In genomic region chr11:81806905-81807659, GRCm38 (mm10) we compare ENCODE assay signal across 28 mouse cellular contexts. TPM values are rescaled to one million over a fixed set of nuclear protein-coding genes. Genes with fewer than 3 reads are reported as not detected.
DNase-seq lines count a peak whose midpoint lies in the region; ATAC-seq and TF ChIP-seq lines count a peak whose summit lies in the region.
"Had no signal": no experiment of that assay in that cellular context is flagged by ENCODE, and none has a peak within 500 bp of the region (broad histone marks: within the 10 kb centered on the region; RNA-seq: fewer than 3 reads in every experiment).

No protein-coding gene starts in this region.

- 64% methylated on average over 11 of the region's 11 CpGs for WGBS in liver, postnatal 0 days (ENCODE audit: insufficient replicate concordance)
- WGBS in liver, embryonic 12.5 days (ENCODE audit: insufficient replicate concordance): 56% methylated on average over 11 of the region's 11 CpGs
- 84% methylated on average over 11 of the region's 11 CpGs for WGBS in kidney, embryonic 14.5 days

- H3K36me3 ChIP-seq in liver, postnatal 0 days (replicated peaks; ENCODE audit: insufficient read depth, low read length): no peaks in the 10 kb centered on the region
- no peaks in the 10 kb centered on the region for H3K36me3 ChIP-seq in liver, embryonic 12.5 days
- H3K36me3 ChIP-seq in kidney, embryonic 14.5 days (ENCODE audit: control insufficient read depth, insufficient read depth, low read length): no peaks in the 10 kb centered on the region
- H3K36me3 ChIP-seq: heart, embryonic 12.5 days; limb, embryonic 15.5 days; liver, embryonic 15.5 days had no signal

- TF ChIP-seq CTCF in liver, postnatal 0 days (IDR thresholded peaks at IDR 0.05; ENCODE audit: low read depth): no peak

- H3K4me1 ChIP-seq in liver, postnatal 0 days (ENCODE audit: insufficient read depth): no peaks in the 10 kb centered on the region
- no peaks in the 10 kb centered on the region for H3K4me1 ChIP-seq in liver, embryonic 12.5 days
- H3K4me1 ChIP-seq in kidney, embryonic 14.5 days (ENCODE audit: control insufficient read depth, insufficient read depth, low read length): no peaks in the 10 kb centered on the region
- H3K4me1 ChIP-seq: limb, embryonic 15.5 days; liver, embryonic 15.5 days had no signal

- no peak for TF ChIP-seq EP300 in liver, postnatal 0 days (IDR thresholded peaks at IDR 0.05; ENCODE audit: low read depth)

- no peak overlapping the region for H3K4me2 ChIP-seq in liver, postnatal 0 days (ENCODE audit: low read depth, low read length)
- no peak overlapping the region for H3K4me2 ChIP-seq in liver, embryonic 12.5 days
- H3K4me2 ChIP-seq in kidney, embryonic 14.5 days (replicated peaks; ENCODE audit: low read depth, low read length): no peak overlapping the region
- H3K4me2 ChIP-seq: heart, embryonic 12.5 days; limb, embryonic 15.5 days; liver, embryonic 15.5 days had no signal

- H3K4me3 ChIP-seq in liver, postnatal 0 days (ENCODE audit: low read depth, low read length): no peak overlapping the region
- no peak overlapping the region for H3K4me3 ChIP-seq in liver, embryonic 12.5 days
- no peak overlapping the region for H3K4me3 ChIP-seq in kidney, embryonic 14.5 days (ENCODE audit: low read length)
- H3K4me3 ChIP-seq: heart, embryonic 12.5 days; left cerebral cortex, adult 2 months; limb, embryonic 15.5 days; liver, embryonic 15.5 days had no signal

- no peak overlapping the region for H3K27ac ChIP-seq in liver, postnatal 0 days (ENCODE audit: low read depth)
- no peak overlapping the region for H3K27ac ChIP-seq in liver, embryonic 12.5 days
- H3K27ac ChIP-seq in kidney, embryonic 14.5 days (ENCODE audit: low read depth, low read length): no peak overlapping the region
- H3K27ac ChIP-seq: hindbrain, postnatal 0 days; left cerebral cortex, adult 2 months; limb, embryonic 15.5 days; liver, embryonic 15.5 days had no signal

- DNase-seq in liver, postnatal 0 days: peak; percentile 23
- DNase-seq in retina, adult 2 months (ENCODE audit: low read depth, low spot score): peak; percentile 11
- DNase-seq in retina, embryonic 14.5 days (ENCODE audit: low spot score): no peak
- peak; percentile 19 for DNase-seq in retina, postnatal 7 days (ENCODE audit: low read depth, low spot score)
- DNase-seq in kidney, adult 18-20 months: no peak
- DNase-seq: adrenal gland, postnatal 14 days; cerebellum, adult 11-12 months; cerebellum, postnatal 10 days; forebrain, postnatal 0 days; gastrocnemius, postnatal 14 days; heart, adult 18-20 months; heart, postnatal 10 days; kidney, adult 11 months; kidney, postnatal 10 days; left cerebral cortex, postnatal 4 days; lung, postnatal 14 days; right cerebral cortex, postnatal 14 days; spleen, adult 18-20 months; thymus, adult 18-20 months had no signal

- H3K9ac ChIP-seq in liver, postnatal 0 days (replicated peaks): no peak overlapping the region
- no peak overlapping the region for H3K9ac ChIP-seq in liver, embryonic 12.5 days
- no peak overlapping the region for H3K9ac ChIP-seq in kidney, embryonic 14.5 days (ENCODE audit: low read depth, low read length)
- H3K9ac ChIP-seq: forebrain, postnatal 0 days; heart, embryonic 12.5 days; limb, embryonic 15.5 days; liver, embryonic 15.5 days had no signal

- peak; percentile 35; the same call in 1 of the 2 replicates for ATAC-seq in liver, postnatal 0 days
- ATAC-seq in liver, embryonic 12.5 days: no peak
- ATAC-seq in kidney, embryonic 14.5 days (ENCODE audit: low FRiP score, low TSS enrichment): no peak
- ATAC-seq: CD4-positive, CD25-positive, alpha-beta regulatory T cell, adult 4 months; forebrain, postnatal 0 days; hindbrain, postnatal 0 days had no signal

- H3K27me3 ChIP-seq in liver, postnatal 0 days (ENCODE audit: insufficient read depth, low read length): no peaks in the 10 kb centered on the region
- no peaks in the 10 kb centered on the region for H3K27me3 ChIP-seq in liver, embryonic 12.5 days (replicated peaks)
- no peaks in the 10 kb centered on the region for H3K27me3 ChIP-seq in kidney, embryonic 14.5 days (ENCODE audit: control insufficient read depth, insufficient read depth, low read length)
- H3K27me3 ChIP-seq: limb, embryonic 15.5 days; liver, embryonic 15.5 days had no signal

- no peaks in the 10 kb centered on the region for H3K9me3 ChIP-seq in liver, postnatal 0 days (ENCODE audit: low read length)
- no peaks in the 10 kb centered on the region for H3K9me3 ChIP-seq in liver, embryonic 12.5 days (replicated peaks)
- no peaks in the 10 kb centered on the region for H3K9me3 ChIP-seq in kidney, embryonic 14.5 days (ENCODE audit: control insufficient read depth, low read length)
- H3K9me3 ChIP-seq: heart, embryonic 12.5 days; limb, embryonic 15.5 days; liver, embryonic 15.5 days had no signal

RNA-seq across cellular contexts. Expression of gene 5530401A14Rik, which starts 53.4 kb away (rescaled TPM):
- not detected in 2 replicates for polyA plus RNA-seq in liver, postnatal 0 days (2015; fragmentation: Nextera tagmentation; extraction: Ambion mirVana)
- not detected in 2 replicates for polyA plus RNA-seq in liver, embryonic 12.5 days (2016; fragmentation: Nextera tagmentation; extraction: Ambion mirVana)
- not detected in 2 replicates for polyA plus RNA-seq in kidney, embryonic 14.5 days (2014; fragmentation: Nextera tagmentation; extraction: Ambion mirVana)
- polyA plus RNA-seq: CD4-positive, CD25-positive, alpha-beta regulatory T cell, adult 4 months; forebrain, embryonic 11.5 days; heart, embryonic 12.5 days; limb, embryonic 15.5 days; liver, embryonic 15.5 days had no signal

Comparison
In these comparisons a context has a peak if more than half of its experiments do, and no peak if none do; other contexts are left out.
1. DNase-seq: peak in liver, postnatal 0 days (single experiment), retina, adult 2 months (single experiment) and retina, postnatal 7 days (single experiment); none in retina, embryonic 14.5 days (single experiment) and kidney, adult 18-20 months (single experiment).